Mouse (Mus musculus): ENCODE results near the gene Fbxl2.

Gene Fbxl2

GRCm38 (mm10) chr9:113915789-113916188 lies 130.2 kb downstream of the Fbxl2 start:
- 90% methylated on average over 5 of the region's 5 CpGs for WGBS

Data from cerebral cortex, adult 2 months (tissue).